Mouse (Mus musculus): ENCODE results near the gene Rnf141. TPM values are rescaled to one million over a fixed set of nuclear protein-coding genes. Genes with fewer than 3 reads are reported as not detected.

Gene Rnf141
- total RNA-seq (2023) = 10 to 100 TPM; 25.1 to 26.7 TPM

DNA sequence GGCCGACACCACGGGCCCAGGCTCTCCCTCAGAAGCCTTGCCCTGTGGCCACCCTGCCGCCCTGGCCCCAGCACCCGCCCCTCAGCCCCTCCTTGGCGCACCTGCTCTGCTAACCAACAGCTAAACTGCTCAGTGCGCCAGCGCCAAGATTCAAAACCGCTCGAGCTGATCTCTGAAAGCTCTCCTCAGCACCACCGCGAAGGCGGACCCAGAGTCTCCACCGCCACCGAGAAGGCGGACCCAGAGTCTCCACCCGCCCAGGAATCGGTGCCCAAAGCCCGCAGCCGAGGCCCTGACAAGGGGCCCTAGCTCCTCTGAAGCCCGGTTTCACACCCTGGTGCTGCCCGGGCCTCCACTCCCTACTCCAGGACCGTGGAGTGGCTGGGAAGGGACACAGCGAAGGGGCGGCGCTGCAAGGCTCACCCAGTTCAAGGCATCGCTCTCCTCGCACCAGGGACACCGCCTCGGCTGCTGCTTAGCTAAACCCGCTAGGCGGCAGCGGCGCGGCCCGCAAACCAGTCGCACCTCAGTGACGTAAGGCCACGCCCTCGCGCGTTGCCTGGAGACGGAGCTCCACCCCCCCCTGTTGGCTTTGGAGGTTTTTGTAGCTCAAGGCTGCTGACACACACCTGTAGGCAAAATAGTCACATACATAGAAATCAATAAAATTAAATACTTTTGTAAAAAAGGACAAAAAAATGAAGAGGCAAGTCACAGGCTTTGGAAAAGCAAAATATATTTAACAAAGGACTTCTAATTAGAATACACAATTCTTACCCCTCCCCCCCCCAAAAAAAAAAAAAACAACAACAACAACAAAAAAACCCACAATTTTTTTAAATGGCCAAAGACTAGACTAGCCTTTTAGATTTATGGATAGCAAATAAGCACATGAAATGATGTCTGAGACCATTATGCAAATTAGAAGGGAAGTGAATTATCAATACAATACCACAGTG, at the start of gene Rnf141:
Rnf141 (minus strand) TSS at position 542 of the 959 bp plus-strand sequence.

DNA sequence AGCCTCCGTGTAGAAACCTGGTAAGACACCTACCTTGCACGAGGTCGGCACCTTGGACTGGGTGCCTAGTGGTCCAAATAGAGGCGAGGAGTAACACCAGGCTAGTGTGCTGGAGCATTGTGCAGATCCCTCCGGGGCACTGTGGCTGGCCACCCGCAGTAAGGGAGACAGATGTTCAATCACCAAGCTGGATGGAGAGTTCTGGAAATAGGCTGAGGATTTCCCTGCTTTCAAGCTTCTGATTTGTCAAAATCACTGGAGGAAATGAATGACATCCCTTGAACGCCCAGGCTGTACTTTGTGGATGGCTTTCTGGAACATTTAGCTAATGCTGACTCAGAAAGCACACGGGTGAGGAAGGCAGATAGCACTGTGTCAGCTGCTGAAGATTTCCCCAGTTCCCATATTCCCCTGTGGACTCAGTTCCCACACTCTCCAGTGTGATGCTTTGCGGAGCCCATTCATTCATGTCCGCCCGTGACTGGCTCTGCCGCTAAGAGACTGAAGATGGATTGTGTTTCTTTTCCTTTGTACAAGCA, 18.6 kb upstream of the Rnf141 start, which contains the start of gene Lyve1:
Lyve1 (minus strand) TSS at position 489 of the 539 bp plus-strand sequence.

DNA sequence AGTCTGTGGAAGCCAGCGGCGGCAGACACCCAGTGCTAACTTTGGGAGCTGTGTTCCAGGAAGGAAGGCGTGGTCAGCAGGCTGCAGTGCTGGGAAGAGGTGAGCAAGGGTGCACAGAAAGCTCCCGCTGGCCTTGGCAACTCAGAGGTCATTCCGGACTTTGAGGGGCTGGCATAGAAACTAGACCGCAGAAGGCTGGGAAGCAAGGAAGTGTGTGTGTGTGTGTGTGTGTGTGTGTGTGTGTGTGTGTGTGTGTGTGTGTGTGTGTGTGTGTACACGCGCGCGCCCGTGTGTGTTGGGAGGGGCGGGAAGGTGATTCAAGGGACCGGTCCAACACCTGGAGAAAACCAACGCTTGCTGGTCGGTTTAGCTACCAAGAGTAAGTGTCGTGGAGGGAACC, 76.3 kb downstream of the Rnf141 start, which contains the start of gene Ampd3:
Ampd3 (plus strand) TSS at position 206 of the 400 bp plus-strand sequence.

Other genes with a start within 250 kb of the Rnf141 start
- 10 to 100 TPM in 1 of 2 experiments, 1 to 10 TPM in 1; 9.7 to 11.5 TPM for gene Sbf2, start 229.5 kb downstream of the Rnf141 start, total RNA-seq (2023)
- gene Adm, start 216.8 kb downstream of the Rnf141 start, total RNA-seq (2023) = not detected
- gene Ampd3, start 76.3 kb downstream of the Rnf141 start, total RNA-seq (2023) = 10 to 100 TPM; 14.1 to 14.5 TPM
- not detected for gene Lyve1, start 18.8 kb upstream of the Rnf141 start, total RNA-seq (2023)
- gene Mrvi1, start 138.0 kb upstream of the Rnf141 start, total RNA-seq (2023) = 1 to 10 TPM; 1.8 to 3.3 TPM
- 10 to 100 TPM; 59.3 to 67.7 TPM for gene Ctr9, start 184.5 kb upstream of the Rnf141 start, total RNA-seq (2023)
- 1,000 to 10,000 TPM; 1,411 to 1,471 TPM for gene Eif4g2, start 238.6 kb upstream of the Rnf141 start, total RNA-seq (2023)

Measured in T-cell, adult 66 days (primary cell).